Mouse (Mus musculus) kidney, postnatal 0 days (tissue): ENCODE measurements around the gene Jakmip3. TPM values are rescaled to one million over a fixed set of nuclear protein-coding genes. Genes with fewer than 3 reads are reported as not detected.
A peak's percentile ranks its signal among the peaks of the same experiment; 100 is the strongest.

Experiments
- ATAC-seq: fragments of 200-750 bp; cut with Nextera tagmentation; replicated peaks from 2 replicates; pipeline ENCODE4 v1.8.0; 2017; ENCODE audit warnings: low read depth, moderate number of reproducible peaks, moderate TSS enrichment, moderate library complexity; ENCODE audit not compliant: low FRiP score
- DNase-seq: peaks from one replicate; pipeline ENCODE4 v3.0.0-alpha.2; 2016; ENCODE audit warnings: low spot score
- H3K27ac ChIP-seq: fragments of 300-500 bp; sonication (generic); 2 replicates; pipeline ENCODE4 v1.5.1; 2014; ENCODE audit warnings: mild to moderate bottlenecking
- H3K27me3 ChIP-seq: fragments of 300-500 bp; sonication (generic); 2 replicates; pipeline ENCODE4 v1.6.1; 2014; ENCODE audit warnings: low read length, mixed read lengths; ENCODE audit not compliant: insufficient read depth
- H3K36me3 ChIP-seq: fragments of 300-500 bp; sonication (generic); 2 replicates; pipeline ENCODE4 v1.6.1; 2014; ENCODE audit warnings: low read length, mixed read lengths; ENCODE audit not compliant: insufficient read depth
- H3K4me1 ChIP-seq: fragments of 300-500 bp; sonication (generic); replicated peaks from 2 replicates; pipeline ENCODE4 v1.6.1; 2014; ENCODE audit warnings: antibody characterized with exemption, low read length, mixed read lengths; ENCODE audit not compliant: insufficient read depth
- H3K4me2 ChIP-seq: fragments of 300-500 bp; sonication (generic); 2 replicates; pipeline ENCODE4 v1.6.1; 2014; ENCODE audit warnings: mild to moderate bottlenecking, low read length, moderate library complexity, mixed read lengths
- H3K4me3 ChIP-seq: fragments of 300-500 bp; sonication (generic); replicated peaks from 2 replicates; pipeline ENCODE4 v1.5.1; 2014; ENCODE audit warnings: low read depth, low read length
- H3K9ac ChIP-seq: fragments of 300-500 bp; sonication (generic); 2 replicates; pipeline ENCODE4 v1.6.1; 2014; ENCODE audit warnings: low read depth, low read length
- H3K9me3 ChIP-seq: fragments of 300-500 bp; sonication (generic); replicated peaks from 2 replicates; pipeline ENCODE4 v1.6.1; 2016; ENCODE audit warnings: low read length, inconsistent platforms, mixed read lengths
- CTCF ChIP-seq: IDR thresholded peaks from 2 replicates; pipeline ENCODE4 v1.5.1; 2016; ENCODE audit warnings: antibody characterized with exemption, low read depth, mild to moderate bottlenecking, moderate library complexity
- WGBS: fragments of 180-500 bp; shearing (Covaris S2); extraction: QIAGEN DNeasy Blood & Tissue Kit; methylation state at CpG from one replicate; pipeline ENCODE4 v1.1.7; 2014; 5-methylcytosine and 5-hydroxymethylcytosine counted together
- polyA plus RNA-seq: library from polyadenylated mRNA; unstranded; fragments of >200 nt; fragmentation: Nextera tagmentation; extraction: Ambion mirVana; gene quantifications from 2 replicates; pipeline ENCODE4 v1.2.1, GENCODE M21; 2015

Gene Jakmip3
- polyA plus RNA-seq, 1 experiment from 2014 or later = 0.05 TPM

- ATAC-seq (no peak), DNase-seq (peak; percentile 86)
- Histone ChIP-seq H3K4me2 (no peak overlapping the region), H3K9ac (no peak overlapping the region), H3K4me1 (no peaks in the 10 kb centered on the region), H3K27ac (no peak overlapping the region), H3K36me3 (no peaks in the 10 kb centered on the region), H3K27me3 (no peaks in the 10 kb centered on the region), H3K4me3 (no peak overlapping the region), H3K9me3 (no peaks in the 10 kb centered on the region)
- WGBS = 0% methylated on average over 2 of the region's 2 CpGs
- TF ChIP-seq CTCF = peak; percentile 80
Measured at GRCm38 (mm10) chr7:139068182-139068623, 127.7 kb downstream of the Jakmip3 start.

- Histone ChIP-seq H3K36me3 (no peaks in the 10 kb centered on the region), H3K4me1 (no peaks in the 10 kb centered on the region), H3K27ac (no peak overlapping the region), H3K4me2 (no peak overlapping the region), H3K9me3 (no peaks in the 10 kb centered on the region), H3K9ac (no peak overlapping the region), H3K4me3 (no peak overlapping the region), H3K27me3 (no peaks in the 10 kb centered on the region)
- no peak for DNase-seq
- 18% methylated on average over 6 of the region's 6 CpGs for WGBS
- no peak for TF ChIP-seq CTCF
- no peak for ATAC-seq
Measured at GRCm38 (mm10) chr7:139074189-139074588, 133.7 kb downstream of the Jakmip3 start.

GRCm38 (mm10) chr7:139075054-139075794 is 134.7 kb downstream of the Jakmip3 start:
- Histone ChIP-seq H3K9ac (no peak overlapping the region), H3K4me2 (no peak overlapping the region), H3K27me3 (no peaks in the 10 kb centered on the region), H3K4me1 (no peaks in the 10 kb centered on the region), H3K9me3 (no peaks in the 10 kb centered on the region), H3K36me3 (no peaks in the 10 kb centered on the region), H3K4me3 (no peak overlapping the region), H3K27ac (no peak overlapping the region)
- DNase-seq (no peak), ATAC-seq (no peak)
- TF ChIP-seq CTCF = no peak
- 31% methylated on average over 14 of the region's 14 CpGs for WGBS

- TF ChIP-seq CTCF = no peak
- ATAC-seq (no peak), DNase-seq (peak; percentile 35)
- Histone ChIP-seq H3K27me3 (no peaks in the 10 kb centered on the region), H3K4me1 (no peaks in the 10 kb centered on the region), H3K27ac (no peak overlapping the region), H3K9me3 (no peaks in the 10 kb centered on the region), H3K4me3 (no peak overlapping the region), H3K36me3 (no peaks in the 10 kb centered on the region), H3K9ac (no peak overlapping the region), H3K4me2 (no peak overlapping the region)
- 13% methylated on average over 7 of the region's 7 CpGs for WGBS
Measured at GRCm38 (mm10) chr7:139077283-139077682, 136.8 kb downstream of the Jakmip3 start.

- DNase-seq (no peak), ATAC-seq (no peak)
- Histone ChIP-seq H3K27me3 (no peaks in the 10 kb centered on the region), H3K27ac (no peak overlapping the region), H3K4me1 (no peaks in the 10 kb centered on the region), H3K9ac (no peak overlapping the region), H3K4me2 (no peak overlapping the region), H3K4me3 (no peak overlapping the region), H3K36me3 (no peaks in the 10 kb centered on the region), H3K9me3 (no peaks in the 10 kb centered on the region)
- TF ChIP-seq CTCF = no peak
- 41% methylated on average over 6 of the region's 6 CpGs for WGBS
Measured at GRCm38 (mm10) chr7:139078181-139078580, 137.7 kb downstream of the Jakmip3 start.

GRCm38 (mm10) chr7:139079141-139079540 is 138.6 kb downstream of the Jakmip3 start:
- no peaks in the 10 kb centered on the region for H3K4me1 ChIP-seq
- 74% methylated on average over 7 of the region's 7 CpGs for WGBS

GRCm38 (mm10) chr7:139080714-139081113 is 140.2 kb downstream of the Jakmip3 start:
- H3K36me3 ChIP-seq = no peaks in the 10 kb centered on the region
- no peak for ATAC-seq
- 69% methylated on average over 4 of the region's 4 CpGs for WGBS
- no peak overlapping the region for H3K4me2 ChIP-seq
- H3K9ac ChIP-seq = no peak overlapping the region
- no peaks in the 10 kb centered on the region for H3K9me3 ChIP-seq
- no peak overlapping the region for H3K4me3 ChIP-seq
- TF ChIP-seq CTCF = peak; percentile 48
- H3K27me3 ChIP-seq = peaks cover 6% of the 10 kb centered on the region; the same call in 1 of the 2 replicates
- no peak for DNase-seq
- H3K27ac ChIP-seq = no peak overlapping the region
- no peaks in the 10 kb centered on the region for H3K4me1 ChIP-seq

More at GRCm38 (mm10) chr7:139079141-139079540, 138.6 kb downstream of the Jakmip3 start:
- DNase-seq (no peak), ATAC-seq (no peak)
- Histone ChIP-seq H3K36me3 (no peaks in the 10 kb centered on the region), H3K9ac (no peak overlapping the region), H3K9me3 (no peaks in the 10 kb centered on the region), H3K27me3 (no peaks in the 10 kb centered on the region), H3K27ac (no peak overlapping the region), H3K4me3 (no peak overlapping the region), H3K4me2 (no peak overlapping the region)
- no peak for TF ChIP-seq CTCF
